Mouse (Mus musculus) embryo, embryonic 11 days (tissue): ENCODE measurements around the gene Csnk1g2.

Source experiments
- DNase-seq: peaks from one replicate; pipeline ENCODE4 v3.0.0-alpha.2; 2015

Gene Csnk1g2

GRCm38 (mm10) chr10:80682003-80682402 is 59.4 kb downstream of the Csnk1g2 start:
- DNase-seq = no peak

DNA sequence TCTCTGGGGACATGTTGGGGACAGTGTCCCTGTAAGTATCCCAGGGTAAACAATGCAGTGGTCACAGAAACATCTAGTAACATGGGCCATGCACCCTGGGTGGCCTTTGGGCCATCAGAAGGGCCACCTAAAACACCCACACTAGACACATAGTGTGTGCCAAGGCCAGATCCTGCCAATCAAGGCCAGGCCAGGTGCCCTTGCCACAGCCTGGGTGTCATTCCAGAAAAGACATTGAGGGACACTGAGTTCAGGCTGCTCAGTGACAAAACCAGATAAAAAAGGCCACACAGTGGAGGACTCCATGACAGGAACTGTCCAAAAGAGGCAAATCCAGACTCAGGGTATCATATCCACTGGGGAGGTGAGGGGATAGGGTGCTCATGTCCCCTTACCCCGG is 61.0 kb downstream of the Csnk1g2 start:
- DNase-seq = no peak

DNA sequence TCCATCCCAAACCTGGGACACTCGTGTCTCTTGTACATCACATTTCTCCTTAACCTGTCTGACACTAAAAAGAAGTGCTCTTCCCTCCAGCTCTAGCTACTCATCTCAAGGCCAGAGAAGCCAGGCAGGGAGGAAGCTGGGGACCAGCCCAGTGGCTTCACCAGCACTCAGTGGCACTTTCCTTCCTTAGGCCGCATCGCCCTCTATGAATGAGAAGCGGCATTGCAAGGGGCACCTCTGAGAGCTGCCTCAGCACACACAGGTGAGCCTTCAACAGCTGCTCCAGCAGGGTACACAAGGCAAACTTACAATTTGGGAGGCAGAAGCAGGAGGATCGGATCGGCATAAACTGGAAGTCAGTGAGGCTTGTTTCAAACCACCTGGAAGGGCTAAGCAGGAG is 61.6 kb downstream of the Csnk1g2 start:
- DNase-seq = peak; percentile 61

DNA sequence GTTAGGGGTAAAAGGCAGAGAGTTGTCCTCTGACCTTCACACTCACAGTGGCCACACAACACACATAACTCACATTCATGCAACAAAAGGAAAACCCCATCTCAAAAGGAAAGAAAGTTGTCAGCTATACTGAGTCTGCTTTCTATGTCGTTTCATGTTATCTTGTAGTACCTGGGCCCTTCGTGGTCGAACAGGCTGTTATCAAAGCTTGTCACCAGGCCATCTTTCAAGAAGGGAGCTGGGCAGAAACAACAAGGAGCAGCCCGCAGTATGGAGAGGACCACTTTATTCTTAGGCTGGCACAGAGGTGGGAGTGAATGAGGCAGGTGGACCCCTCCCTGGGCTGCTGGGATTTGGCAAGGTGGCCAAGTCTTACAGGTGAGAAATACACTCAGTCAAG is 62.3 kb downstream of the Csnk1g2 start:
- DNase-seq = no peak

DNA sequence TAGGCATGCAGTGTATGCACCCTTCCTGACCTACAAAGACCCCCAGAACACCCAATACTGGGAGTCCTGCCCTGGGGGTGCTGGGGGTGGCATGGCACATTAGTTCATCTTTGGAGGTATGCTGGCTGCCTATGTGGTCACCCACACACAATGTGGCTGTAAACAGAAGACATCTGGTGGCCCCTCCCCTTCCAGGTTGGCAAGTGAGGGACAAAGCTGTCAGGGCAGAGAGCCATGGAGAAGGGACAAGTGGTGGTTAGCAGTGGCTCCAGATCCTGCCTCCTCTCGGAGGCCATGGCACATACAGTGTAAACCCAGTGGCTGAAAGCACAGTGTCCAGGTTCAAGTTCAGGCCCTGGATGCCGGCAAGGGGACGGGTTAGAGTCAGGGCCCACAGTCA is 64.0 kb downstream of the Csnk1g2 start:
- no peak for DNase-seq

GRCm38 (mm10) chr10:80687850-80688249 is 65.2 kb downstream of the Csnk1g2 start:
- DNase-seq = peak; percentile 71
